Mouse (Mus musculus): ENCODE data around the gene Pdik1l. TPM values are rescaled to one million over a fixed set of nuclear protein-coding genes. Genes with fewer than 3 reads are reported as not detected.
"Not testable (repeated sequence)": the region's sequence is repeated elsewhere in the genome, so short reads cannot be mapped to it uniquely, and the experiment has no call there.

Gene Pdik1l
- polyA plus RNA-seq, 1 experiment = 9.6 TPM

- Histone ChIP-seq H3K4me1 (ENCODE audit: control insufficient read depth, insufficient read depth, low read length) (no peaks in the 10 kb centered on the region), H3K27me3 (ENCODE audit: control insufficient read depth, insufficient read depth, low read length) (no peaks in the 10 kb centered on the region), H3K4me3 (replicated peaks; ENCODE audit: insufficient read depth, low read depth, low read length) (no peak overlapping the region), H3K27ac (ENCODE audit: insufficient read depth, low read length) (no peak overlapping the region)
- no peak for DNase-seq
- 96% methylated on average over 8 of the region's 8 CpGs for WGBS
- no peak for TF ChIP-seq POLR2A (IDR thresholded peaks at IDR 0.05; ENCODE audit: borderline replicate concordance, insufficient read depth, low read length)
- TF ChIP-seq CTCF (IDR thresholded peaks at IDR 0.05; ENCODE audit: borderline replicate concordance, insufficient read depth, low read depth, low read length) = no peak
Measured at GRCm38 (mm10) chr4:134297369-134297768, 9.7 kb upstream of the Pdik1l start.

GRCm38 (mm10) chr4:134296523-134296922 lies 8.8 kb upstream of the Pdik1l start:
- H3K27ac ChIP-seq (ENCODE audit: insufficient read depth, low read length) = no peak overlapping the region
- H3K4me3 ChIP-seq (replicated peaks; ENCODE audit: insufficient read depth, low read depth, low read length) = no peak overlapping the region
- DNase-seq = no peak
- no peaks in the 10 kb centered on the region for H3K4me1 ChIP-seq (ENCODE audit: control insufficient read depth, insufficient read depth, low read length)
- no peak for TF ChIP-seq CTCF (IDR thresholded peaks at IDR 0.05; ENCODE audit: borderline replicate concordance, insufficient read depth, low read depth, low read length)
- TF ChIP-seq POLR2A (IDR thresholded peaks at IDR 0.05; ENCODE audit: borderline replicate concordance, insufficient read depth, low read length) = no peak
- no peaks in the 10 kb centered on the region for H3K27me3 ChIP-seq (ENCODE audit: control insufficient read depth, insufficient read depth, low read length)
- WGBS = 93% methylated on average over 4 of the region's 4 CpGs

- not testable (repeated sequence) for H3K27ac ChIP-seq (ENCODE audit: insufficient read depth, low read length); H3K4me1 ChIP-seq (ENCODE audit: control insufficient read depth, insufficient read depth, low read length); DNase-seq; H3K27me3 ChIP-seq (ENCODE audit: control insufficient read depth, insufficient read depth, low read length); H3K4me3 ChIP-seq (replicated peaks; ENCODE audit: insufficient read depth, low read depth, low read length)
- 88% methylated on average over 4 of the region's 4 CpGs for WGBS
Measured at GRCm38 (mm10) chr4:134296096-134296495, 8.4 kb upstream of the Pdik1l start.

GRCm38 (mm10) chr4:134293692-134294163 lies 6.0 kb upstream of the Pdik1l start:
- WGBS = 39% methylated on average over 9 of the region's 9 CpGs
- no peak overlapping the region for H3K27ac ChIP-seq (ENCODE audit: insufficient read depth, low read length)
- TF ChIP-seq POLR2A (IDR thresholded peaks at IDR 0.05; ENCODE audit: borderline replicate concordance, insufficient read depth, low read length) (no peak), CTCF (IDR thresholded peaks at IDR 0.05; ENCODE audit: borderline replicate concordance, insufficient read depth, low read depth, low read length) (no peak)
- H3K4me3 ChIP-seq (replicated peaks; ENCODE audit: insufficient read depth, low read depth, low read length) = no peak overlapping the region
- H3K4me1 ChIP-seq (ENCODE audit: control insufficient read depth, insufficient read depth, low read length) = no peaks in the 10 kb centered on the region
- H3K27me3 ChIP-seq (ENCODE audit: control insufficient read depth, insufficient read depth, low read length) = no peaks in the 10 kb centered on the region
- no peak for DNase-seq

- peak in 1 of 2 experiments; percentile 21 for DNase-seq
- no peak for TF ChIP-seq POLR2A (IDR thresholded peaks at IDR 0.05; ENCODE audit: borderline replicate concordance, insufficient read depth, low read length)
- no peak for TF ChIP-seq CTCF (IDR thresholded peaks at IDR 0.05; ENCODE audit: borderline replicate concordance, insufficient read depth, low read depth, low read length)
- WGBS = 37% methylated on average over 18 of the region's 18 CpGs
- Histone ChIP-seq H3K27ac (ENCODE audit: insufficient read depth, low read length) (no peak overlapping the region), H3K4me3 (replicated peaks; ENCODE audit: insufficient read depth, low read depth, low read length) (no peak overlapping the region), H3K27me3 (ENCODE audit: control insufficient read depth, insufficient read depth, low read length) (no peaks in the 10 kb centered on the region), H3K4me1 (ENCODE audit: control insufficient read depth, insufficient read depth, low read length) (no peaks in the 10 kb centered on the region)
Measured at GRCm38 (mm10) chr4:134293061-134293691, 5.5 kb upstream of the Pdik1l start.

- 17% methylated on average over 7 of the region's 7 CpGs for WGBS
- peak; percentile 61 to 77 for DNase-seq
- Histone ChIP-seq H3K27me3 (ENCODE audit: control insufficient read depth, insufficient read depth, low read length) (no peaks in the 10 kb centered on the region), H3K4me3 (replicated peaks; ENCODE audit: insufficient read depth, low read depth, low read length) (no peak overlapping the region), H3K27ac (ENCODE audit: insufficient read depth, low read length) (no peak overlapping the region), H3K4me1 (ENCODE audit: control insufficient read depth, insufficient read depth, low read length) (no peaks in the 10 kb centered on the region)
- TF ChIP-seq CTCF (IDR thresholded peaks at IDR 0.05; ENCODE audit: borderline replicate concordance, insufficient read depth, low read depth, low read length) = peak; percentile 89
- no peak for TF ChIP-seq POLR2A (IDR thresholded peaks at IDR 0.05; ENCODE audit: borderline replicate concordance, insufficient read depth, low read length)
Measured at GRCm38 (mm10) chr4:134292067-134292466, 4.4 kb upstream of the Pdik1l start.

- no peaks in the 10 kb centered on the region for H3K27me3 ChIP-seq (ENCODE audit: control insufficient read depth, insufficient read depth, low read length)
- H3K4me3 ChIP-seq (replicated peaks; ENCODE audit: insufficient read depth, low read depth, low read length) = no peak overlapping the region
- no peak overlapping the region for H3K27ac ChIP-seq (ENCODE audit: insufficient read depth, low read length)
- H3K4me1 ChIP-seq (ENCODE audit: control insufficient read depth, insufficient read depth, low read length) = no peaks in the 10 kb centered on the region
- DNase-seq = no peak
- TF ChIP-seq CTCF (IDR thresholded peaks at IDR 0.05; ENCODE audit: borderline replicate concordance, insufficient read depth, low read depth, low read length) (no peak), POLR2A (IDR thresholded peaks at IDR 0.05; ENCODE audit: borderline replicate concordance, insufficient read depth, low read length) (no peak)
- 52% methylated on average over 11 of the region's 11 CpGs for WGBS
Measured at GRCm38 (mm10) chr4:134288397-134289256, 932 bp upstream of the Pdik1l start.

GRCm38 (mm10) chr4:134287168-134287564 lies 529 bp downstream of the Pdik1l start:
- Histone ChIP-seq H3K27me3 (ENCODE audit: control insufficient read depth, insufficient read depth, low read length) (no peaks in the 10 kb centered on the region), H3K4me1 (ENCODE audit: control insufficient read depth, insufficient read depth, low read length) (no peaks in the 10 kb centered on the region), H3K4me3 (replicated peaks; ENCODE audit: insufficient read depth, low read depth, low read length) (peak overlapping the region; percentile 94), H3K27ac (ENCODE audit: insufficient read depth, low read length) (peak overlapping the region; percentile 96)
- TF ChIP-seq POLR2A (IDR thresholded peaks at IDR 0.05; ENCODE audit: borderline replicate concordance, insufficient read depth, low read length) = peak; percentile 83
- 0 out of 2 replicates have a peak, but pooled peaks have one; percentile 5 for TF ChIP-seq CTCF (IDR thresholded peaks at IDR 0.05; ENCODE audit: borderline replicate concordance, insufficient read depth, low read depth, low read length)
- DNase-seq = peak; percentile 95 to 97
- under 1% methylated on average over 57 of the region's 59 CpGs for WGBS
